In genomic region chr9:31002528-31002927, GRCm38 (mm10) we compare ENCODE assay signal across 21 mouse cellular contexts. TPM values are rescaled to one million over a fixed set of nuclear protein-coding genes. Genes with fewer than 3 reads are reported as not detected.
DNase-seq lines count a peak whose midpoint lies in the region; ATAC-seq and TF ChIP-seq lines count a peak whose summit lies in the region.
"Had no signal": no experiment of that assay in that cellular context is flagged by ENCODE, and none has a peak within 500 bp of the region (broad histone marks: within the 10 kb centered on the region; RNA-seq: fewer than 3 reads in every experiment).

No protein-coding gene starts in this region.

- peak; percentile 77 for ATAC-seq in limb, embryonic 13.5 days (ENCODE audit: low FRiP score, low read depth)
- ATAC-seq in limb, embryonic 14.5 days (ENCODE audit: low FRiP score, low read depth) = peak; percentile 63; the same call in 1 of the 2 replicates
- ATAC-seq: activated CD4-positive, CD25-positive, alpha-beta regulatory T cell, adult 4 months; CD4-positive, CD25-positive, alpha-beta regulatory T cell, adult 4 months; Patski had no signal

- 79% methylated on average over 4 of the region's 4 CpGs for WGBS in heart, adult 2 months
- WGBS in limb, embryonic 13.5 days = 67% methylated on average over 4 of the region's 4 CpGs
- WGBS in limb, embryonic 10.5 days = 85% methylated on average over 4 of the region's 4 CpGs
- 55% methylated on average over 4 of the region's 4 CpGs for WGBS in limb, embryonic 14.5 days

- H3K9me3 ChIP-seq in limb, embryonic 13.5 days = no peaks in the 10 kb centered on the region
- H3K9me3 ChIP-seq in limb, embryonic 10.5 days (replicated peaks) = no peaks in the 10 kb centered on the region
- no peaks in the 10 kb centered on the region for H3K9me3 ChIP-seq in limb, embryonic 14.5 days (ENCODE audit: control insufficient read depth, low read length)
- H3K9me3 ChIP-seq: G1E had no signal

- no peak overlapping the region for H3K4me2 ChIP-seq in limb, embryonic 13.5 days (replicated peaks)
- H3K4me2 ChIP-seq in limb, embryonic 14.5 days (replicated peaks; ENCODE audit: low read depth, low read length, severe bottlenecking) = no peak overlapping the region

- TF ChIP-seq CTCF in heart, adult 2 months (IDR thresholded peaks at IDR 0.05) = no peak
- no peak for TF ChIP-seq CTCF in testis, adult 2 months (IDR thresholded peaks at IDR 0.05; ENCODE audit: control insufficient read depth, insufficient read depth, insufficient replicate concordance, low read depth, low read length)

- peak; percentile 15 for DNase-seq in heart, adult 11 months
- no peak for DNase-seq in heart, adult 2 months
- no peak for DNase-seq in limb, embryonic 10.5 days (ENCODE audit: low spot score)
- DNase-seq in testis, postnatal 14 days (ENCODE audit: low spot score) = no peak
- DNase-seq in limb, embryonic 14.5 days (ENCODE audit: low spot score) = no peak
- no peak for DNase-seq in adrenal gland, adult 2 months
- DNase-seq: adrenal gland, adult 8-10 months; adrenal gland, postnatal 10 days; adrenal gland, postnatal 14 days; adrenal gland, postnatal 25 days; adrenal gland, postnatal 36 days; B cell, adult 2 months; cerebellum, adult 11 months; cerebellum, adult 11-12 months; cerebellum, adult 18-20 months had no signal

- no peak for TF ChIP-seq EP300 in heart, adult 2 months (IDR thresholded peaks at IDR 0.05; ENCODE audit: insufficient read depth, low read depth, low read length)

- no peak overlapping the region for H3K9ac ChIP-seq in heart, adult 2 months (ENCODE audit: low read depth, low read length)
- H3K9ac ChIP-seq in limb, embryonic 13.5 days = no peak overlapping the region
- H3K9ac ChIP-seq in limb, embryonic 14.5 days (ENCODE audit: low read depth, low read length, severe bottlenecking) = no peak overlapping the region

- TF ChIP-seq POLR2A in heart, adult 2 months (IDR thresholded peaks at IDR 0.05; ENCODE audit: insufficient read depth, low read depth, low read length) = no peak
- TF ChIP-seq POLR2A in testis, adult 2 months (IDR thresholded peaks at IDR 0.05; ENCODE audit: control insufficient read depth, low read depth, low read length) = no peak
- no peak for TF ChIP-seq POLR2A in limb, embryonic 14.5 days (IDR thresholded peaks at IDR 0.05; ENCODE audit: borderline replicate concordance, extremely low read depth, insufficient read depth, insufficient read length)

- no peaks in the 10 kb centered on the region for H3K36me3 ChIP-seq in heart, adult 2 months (ENCODE audit: control insufficient read depth, insufficient read depth, low read length)
- H3K36me3 ChIP-seq in limb, embryonic 13.5 days = no peaks in the 10 kb centered on the region
- no peaks in the 10 kb centered on the region for H3K36me3 ChIP-seq in limb, embryonic 10.5 days
- no peaks in the 10 kb centered on the region for H3K36me3 ChIP-seq in testis, adult 2 months (ENCODE audit: control insufficient read depth, insufficient read depth, low read length)
- H3K36me3 ChIP-seq in limb, embryonic 14.5 days (ENCODE audit: control insufficient read depth, insufficient read depth, low read length) = no peaks in the 10 kb centered on the region
- H3K36me3 ChIP-seq: G1E had no signal

- no peaks in the 10 kb centered on the region for H3K27me3 ChIP-seq in heart, adult 2 months (ENCODE audit: control insufficient read depth, insufficient read depth, low read length)
- H3K27me3 ChIP-seq in limb, embryonic 13.5 days = no peaks in the 10 kb centered on the region
- H3K27me3 ChIP-seq in limb, embryonic 10.5 days (ENCODE audit: low read depth, poor library complexity, severe bottlenecking) = no peaks in the 10 kb centered on the region
- H3K27me3 ChIP-seq in testis, adult 2 months (ENCODE audit: control insufficient read depth, insufficient read depth, low read length) = no peaks in the 10 kb centered on the region
- H3K27me3 ChIP-seq in limb, embryonic 14.5 days (ENCODE audit: control insufficient read depth, insufficient read depth, low read length) = no peaks in the 10 kb centered on the region

- no peak overlapping the region for H3K27ac ChIP-seq in heart, adult 2 months
- no peak overlapping the region for H3K27ac ChIP-seq in limb, embryonic 13.5 days
- no peak overlapping the region for H3K27ac ChIP-seq in limb, embryonic 10.5 days
- H3K27ac ChIP-seq in testis, adult 2 months (ENCODE audit: control insufficient read depth, insufficient read depth, low read depth, low read length) = no peak overlapping the region
- H3K27ac ChIP-seq in limb, embryonic 14.5 days (replicated peaks; ENCODE audit: low read depth, low read length) = no peak overlapping the region

- intact Hi-C loops in heart, adult 2 months (cut with DNase I) = no loop called here

- H3K4me1 ChIP-seq in heart, adult 2 months (ENCODE audit: control insufficient read depth, insufficient read depth, low read length) = no peaks in the 10 kb centered on the region; the same call in 1 of the 2 replicates
- H3K4me1 ChIP-seq in limb, embryonic 13.5 days = no peaks in the 10 kb centered on the region
- H3K4me1 ChIP-seq in limb, embryonic 10.5 days = no peaks in the 10 kb centered on the region
- H3K4me1 ChIP-seq in testis, adult 2 months (ENCODE audit: control insufficient read depth, insufficient read depth, low read length) = peaks cover 2% of the 10 kb centered on the region; the same call in 1 of the 2 replicates
- no peaks in the 10 kb centered on the region for H3K4me1 ChIP-seq in limb, embryonic 14.5 days (ENCODE audit: control insufficient read depth, insufficient read depth, low read length)

- H3K4me3 ChIP-seq in heart, adult 2 months = no peak overlapping the region
- no peak overlapping the region for H3K4me3 ChIP-seq in limb, embryonic 13.5 days
- no peak overlapping the region for H3K4me3 ChIP-seq in limb, embryonic 10.5 days
- peak overlapping the region; percentile 7; the same call in 1 of the 2 replicates for H3K4me3 ChIP-seq in testis, adult 2 months (ENCODE audit: control insufficient read depth, low read depth, low read length)
- H3K4me3 ChIP-seq in limb, embryonic 14.5 days (replicated peaks; ENCODE audit: low read length) = no peak overlapping the region

- no peaks in the 10 kb centered on the region for H3K79me2 ChIP-seq in heart, adult 2 months (replicated peaks; ENCODE audit: control insufficient read depth, insufficient read depth, low read length)

RNA-seq across cellular contexts. Expression of gene Zbtb44, which starts 27.9 kb away (rescaled TPM):
- 10 to 100 TPM; 30.5 to 30.6 TPM for total RNA-seq in heart, adult 2 months (2021)
- polyA plus RNA-seq in heart, adult 2 months (2012; rRNA removed) = 4.8 and 9.1 TPM in 2 replicates
- polyA plus RNA-seq in limb, embryonic 13.5 days (2015; fragmentation: Nextera tagmentation; extraction: Ambion mirVana) = 7.4 and 7.8 TPM in 2 replicates
- polyA plus RNA-seq in limb, embryonic 10.5 days (2016; fragmentation: Nextera tagmentation; extraction: Ambion mirVana) = 4.8 and 5.6 TPM in 2 replicates
- 35.8 and 40.7 TPM in 2 replicates for polyA plus RNA-seq in testis, adult 2 months (2012; rRNA removed)
- polyA plus RNA-seq in limb, embryonic 14.5 days (2012; rRNA removed) = 8.3 and 8.7 TPM in 2 replicates
- polyA plus RNA-seq in limb, embryonic 14.5 days (2014; fragmentation: Nextera tagmentation; extraction: Ambion mirVana) = 6.9 and 7.8 TPM in 2 replicates
- 10 to 100 TPM; 33.6 to 60.4 TPM for total RNA-seq in adrenal gland, adult 2 months (2021)
- polyA plus RNA-seq in adrenal gland, adult 2 months (2012; rRNA removed) = 16.7 and 17.7 TPM in 2 replicates
